Mouse (Mus musculus) heart, postnatal 14 days (tissue): ENCODE measurements around the gene Ttll3. TPM values are rescaled to one million over a fixed set of nuclear protein-coding genes. Genes with fewer than 3 reads are reported as not detected.
A peak's percentile ranks its signal among the peaks of the same experiment; 100 is the strongest.

ENCODE experiments used
- DNase-seq, 2 experiments: peaks; one replicate each; pipeline ENCODE4 v3.0.0; 2021 to 2022
- intact Hi-C: fragments of 180-260 bp; cut with DNase I; formaldehyde crosslinking; loops from one replicate; pipeline ENCODE4 v1.15.1; 2025
- total RNA-seq, 2 experiments: library from RNA; stranded (reverse); gene quantifications; 2 replicates each; pipeline ENCODE4 v1.2.3; 2021

The Ttll3 gene
- total RNA-seq, 2 experiments from 2014 or later = 1.8 to 2.1 TPM

DNA sequence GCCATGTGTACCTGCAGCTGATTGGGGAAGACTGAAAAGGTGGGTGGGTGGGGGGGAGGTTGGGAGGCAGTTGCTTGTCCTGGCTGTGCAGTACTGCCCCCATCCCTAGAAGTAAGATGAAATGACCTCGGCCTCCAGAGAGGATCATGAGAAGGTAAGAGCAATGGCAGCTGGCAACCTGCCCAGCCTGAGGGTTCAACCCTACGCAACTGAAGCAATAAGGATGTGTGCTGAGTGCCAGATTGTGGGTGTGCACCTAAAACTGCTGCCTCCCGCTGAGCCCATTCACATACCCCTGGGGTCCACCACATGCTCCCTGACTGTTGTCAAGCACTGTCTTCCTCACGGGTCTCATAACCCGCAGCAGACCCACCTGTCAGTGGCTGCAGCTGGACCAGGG lies 27.4 kb downstream of the Ttll3 start:
- no peak for DNase-seq
- intact Hi-C loops = no loop called here

DNA sequence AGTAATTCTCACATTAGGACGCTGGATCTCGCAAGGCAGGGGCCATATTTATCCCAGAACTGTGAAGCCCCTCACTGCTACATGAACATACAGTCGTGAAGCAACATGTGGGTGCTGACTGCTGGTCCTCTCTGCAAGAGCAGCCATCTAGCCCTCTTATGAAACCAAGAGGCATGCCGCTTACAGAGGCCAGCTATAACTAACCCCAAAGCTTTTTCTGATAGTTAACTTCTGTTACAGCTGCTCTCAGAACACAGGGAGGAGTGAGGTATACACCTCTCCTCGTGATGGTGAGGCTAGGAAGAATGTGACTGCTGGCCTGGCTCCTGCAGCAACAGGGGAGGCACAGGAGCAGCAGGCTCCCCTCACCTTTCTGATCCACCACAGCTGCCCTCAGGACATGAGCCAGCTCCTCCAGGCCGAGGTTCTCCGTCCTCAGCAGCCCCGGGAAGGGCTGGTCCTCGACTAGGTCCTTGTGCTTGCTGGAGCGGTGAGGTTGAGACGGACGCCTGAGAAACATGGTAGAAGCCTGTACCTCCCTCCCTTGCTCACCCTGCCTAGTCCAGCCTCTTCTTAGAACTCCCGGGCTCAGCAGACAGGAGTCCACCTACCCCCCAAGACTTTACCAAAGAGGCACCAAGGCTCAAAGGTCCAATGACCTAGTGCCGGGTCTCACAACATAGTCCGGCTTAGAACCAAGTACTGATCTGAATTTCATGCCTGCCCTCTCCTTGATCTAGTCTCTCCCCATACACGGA lies 29.6 kb downstream of the Ttll3 start:
- DNase-seq = peak in 1 of 2 experiments; percentile 13
- intact Hi-C loops = no loop called here

DNA sequence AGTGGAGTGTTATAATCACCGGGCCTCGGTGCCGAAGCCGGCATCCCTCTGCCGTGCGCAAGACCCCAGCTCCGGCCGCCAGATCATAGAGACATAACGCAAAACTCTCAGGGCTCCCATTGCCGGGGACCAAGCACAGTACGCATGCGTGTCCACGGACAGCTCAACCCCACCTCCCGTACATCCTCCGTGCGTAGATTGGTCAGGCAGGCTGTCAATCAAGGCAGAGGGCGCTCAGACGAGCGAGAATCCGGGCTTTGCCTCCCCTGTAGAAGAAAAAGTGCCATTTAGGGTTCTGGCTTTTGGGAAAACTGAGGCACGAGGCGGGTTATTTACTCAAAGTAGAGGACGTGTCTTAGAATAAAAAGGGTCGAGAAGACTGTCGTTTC lies 30.1 kb downstream of the Ttll3 start, which contains the start of gene Rpusd3:
Rpusd3 (minus strand) TSS at position 142 of the 389 bp plus-strand sequence.
- peak; percentile 100 for DNase-seq
- intact Hi-C loops = no loop called here

DNA sequence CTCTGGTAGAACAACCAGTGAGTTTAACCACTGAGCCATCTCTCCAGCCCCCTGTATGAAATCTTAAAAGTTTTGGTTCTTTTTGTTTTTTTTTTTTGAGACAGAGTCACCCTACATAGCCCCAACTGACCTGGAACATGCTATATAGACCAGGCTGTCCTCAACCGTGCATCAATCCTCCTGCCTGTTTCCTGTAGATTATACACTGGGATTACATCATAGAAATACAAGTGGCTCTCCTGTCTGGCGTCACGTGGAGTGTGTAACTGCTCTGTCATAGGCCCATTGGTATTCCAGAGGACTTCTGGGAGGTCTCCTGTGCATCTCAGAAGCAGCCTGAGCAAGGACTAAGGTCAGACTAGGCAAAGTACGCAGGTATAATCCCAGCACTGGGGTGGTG lies 33.9 kb downstream of the Ttll3 start:
- intact Hi-C loops = no loop called here
- DNase-seq = no peak

DNA sequence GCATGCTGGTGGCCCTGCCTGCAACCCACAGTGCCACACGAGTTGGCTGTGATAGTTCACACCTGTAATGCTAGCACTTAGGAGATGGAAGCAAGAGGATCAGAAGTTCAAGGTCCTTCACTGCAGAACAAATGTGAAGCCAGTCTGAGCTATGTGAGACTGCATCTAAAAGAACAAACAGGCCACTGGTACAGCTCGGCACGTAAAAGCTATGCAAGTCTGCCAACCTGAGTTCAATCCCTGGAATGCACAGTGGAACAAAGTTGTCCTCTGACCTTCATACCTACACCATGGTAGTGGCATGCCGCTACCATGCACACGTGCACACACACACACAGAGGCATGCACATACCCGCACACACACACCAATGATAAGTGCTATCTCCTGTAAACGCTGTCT lies 35.1 kb downstream of the Ttll3 start:
- no peak for DNase-seq
- intact Hi-C loops = no loop called here

DNA sequence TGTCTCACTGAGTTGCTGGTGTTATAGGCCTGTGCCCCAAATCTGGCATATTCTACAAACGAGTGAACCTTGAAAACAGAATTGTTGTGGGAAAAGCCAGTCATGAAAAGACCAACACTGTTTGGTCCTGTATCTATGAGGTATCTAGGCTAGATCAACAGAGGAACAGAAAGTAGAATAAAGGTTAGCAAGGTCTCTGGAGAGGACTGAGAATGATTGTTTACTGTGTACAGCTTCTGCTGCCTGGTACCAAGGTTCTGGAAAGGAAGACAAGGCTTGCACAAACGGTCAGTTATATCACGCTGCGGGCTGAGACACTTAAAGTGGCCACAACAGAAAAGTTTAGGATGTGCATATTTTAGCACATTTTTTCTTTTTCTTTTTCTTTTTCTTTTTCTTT lies 37.6 kb downstream of the Ttll3 start:
- intact Hi-C loops = no loop called here
- no peak for DNase-seq

DNA sequence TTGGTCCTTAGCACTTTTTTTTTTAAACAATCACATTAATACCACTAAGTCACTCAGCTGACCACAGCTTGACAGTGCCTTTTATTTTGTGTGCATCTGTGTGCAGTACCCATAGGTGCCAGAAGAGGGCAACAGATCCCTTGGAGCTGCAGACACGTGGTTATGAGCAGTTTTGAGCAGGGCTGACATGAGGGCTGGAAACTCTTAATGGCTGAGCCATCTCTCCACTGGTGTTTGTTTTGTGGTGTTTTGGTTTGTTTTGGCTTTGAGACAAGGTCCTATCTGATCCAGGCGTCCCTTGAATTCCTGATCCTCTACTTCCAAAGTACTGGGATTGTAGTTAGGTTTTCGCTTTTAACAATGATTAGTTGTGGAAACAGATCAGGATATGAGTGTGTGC lies 38.3 kb downstream of the Ttll3 start:
- intact Hi-C loops = no loop called here
- DNase-seq = peak in 1 of 2 experiments; percentile 56

DNA sequence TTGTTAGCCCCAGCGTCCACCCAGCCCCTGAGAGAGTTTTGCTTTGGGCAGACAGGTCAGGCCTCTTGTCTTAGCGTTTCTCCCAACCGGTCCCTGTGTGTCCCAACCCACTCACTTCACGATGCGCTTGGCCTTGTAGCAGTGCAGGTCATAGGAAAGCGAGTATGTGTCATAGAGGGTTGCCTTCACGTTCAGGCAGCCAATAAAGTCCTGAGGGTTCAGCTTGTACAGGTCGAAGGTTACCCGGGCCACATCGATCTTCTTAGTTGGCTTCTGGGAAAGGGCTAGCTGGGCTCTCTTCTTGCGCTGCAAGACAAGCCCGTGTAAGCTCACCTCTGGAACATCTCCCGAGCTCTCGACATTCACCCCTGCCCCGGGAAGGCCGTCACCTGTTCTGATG lies 38.9 kb downstream of the Ttll3 start:
- DNase-seq = no peak
- intact Hi-C loops = no loop called here

DNA sequence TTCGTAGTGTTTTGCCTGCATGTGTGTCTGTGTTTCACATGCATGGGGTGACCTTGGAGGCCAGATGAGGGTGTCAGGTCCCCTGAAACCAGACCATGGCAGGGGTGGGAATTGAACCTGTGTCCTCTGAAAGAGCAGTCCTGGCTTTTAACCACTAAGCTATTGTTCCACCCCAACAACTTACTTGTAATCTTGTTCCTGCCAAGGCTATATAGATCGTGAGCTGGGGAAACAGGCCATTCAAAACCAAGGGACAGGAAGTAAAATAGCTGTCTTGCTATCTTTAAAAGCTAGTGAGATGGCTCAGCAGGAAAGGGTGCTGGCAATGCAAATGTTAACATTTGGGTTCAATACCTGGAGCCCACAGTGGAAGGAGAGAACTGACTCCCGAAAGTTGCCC lies 40.9 kb downstream of the Ttll3 start:
- intact Hi-C loops = no loop called here
- no peak for DNase-seq

DNA sequence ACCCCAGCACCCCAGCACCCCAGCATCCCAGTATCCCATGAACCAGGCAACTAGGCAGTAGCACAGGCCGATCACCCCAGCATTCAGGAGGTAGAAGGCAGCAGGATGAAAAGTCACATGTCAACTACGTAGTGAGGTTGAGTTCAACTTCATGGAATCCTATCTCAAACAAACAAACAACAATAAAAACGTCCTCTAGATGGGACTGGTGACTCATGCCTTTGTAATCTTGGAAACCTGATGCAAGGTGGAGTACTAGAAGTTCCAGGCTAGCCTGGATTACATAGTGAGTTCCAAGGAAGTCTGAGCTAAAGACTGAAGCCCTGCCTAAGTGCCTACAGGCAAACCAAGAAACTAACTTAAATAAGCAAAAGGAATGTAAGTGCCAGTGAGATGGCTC lies 41.8 kb downstream of the Ttll3 start:
- intact Hi-C loops = no loop called here
- no peak for DNase-seq

DNA sequence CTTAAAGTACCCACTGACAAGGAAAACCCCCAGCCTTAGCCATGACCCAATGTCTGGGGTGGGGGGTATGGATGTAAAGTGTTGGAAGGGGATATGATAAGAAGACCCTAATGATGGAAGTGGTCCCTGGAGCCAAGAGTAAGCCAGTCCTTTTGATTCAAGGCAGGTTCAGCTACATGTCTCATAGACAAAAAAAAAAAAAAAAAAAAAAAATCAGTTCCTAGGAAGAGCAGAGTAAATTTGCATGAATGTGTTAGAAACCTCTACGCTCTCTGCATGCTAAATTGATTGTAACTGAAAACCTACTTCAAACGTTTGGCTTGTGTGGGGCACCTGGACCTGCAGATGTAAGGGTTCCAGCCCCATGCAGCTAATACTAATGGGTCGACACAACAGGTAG lies 42.7 kb downstream of the Ttll3 start:
- no peak for DNase-seq
- intact Hi-C loops = no loop called here

DNA sequence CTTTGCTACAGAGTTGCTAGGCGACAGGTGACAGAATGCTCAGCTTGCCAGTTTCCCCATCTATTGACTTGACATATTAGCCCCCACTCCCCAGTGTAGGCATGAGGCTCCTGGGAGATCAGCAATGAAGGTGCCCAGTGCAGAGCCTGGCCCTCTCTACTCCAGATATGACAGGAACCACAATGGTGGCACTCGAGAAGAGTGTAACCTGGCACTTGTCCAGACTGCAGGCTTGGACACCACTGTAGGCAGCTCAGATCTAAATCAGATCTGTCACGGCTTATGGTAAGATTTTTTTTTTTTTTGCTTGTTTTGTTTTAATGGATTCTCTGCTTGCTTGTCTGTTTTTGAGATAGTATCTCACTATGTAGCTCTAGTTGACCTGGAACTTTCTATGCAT lies 44.6 kb downstream of the Ttll3 start:
- intact Hi-C loops = no loop called here
- DNase-seq = no peak

DNA sequence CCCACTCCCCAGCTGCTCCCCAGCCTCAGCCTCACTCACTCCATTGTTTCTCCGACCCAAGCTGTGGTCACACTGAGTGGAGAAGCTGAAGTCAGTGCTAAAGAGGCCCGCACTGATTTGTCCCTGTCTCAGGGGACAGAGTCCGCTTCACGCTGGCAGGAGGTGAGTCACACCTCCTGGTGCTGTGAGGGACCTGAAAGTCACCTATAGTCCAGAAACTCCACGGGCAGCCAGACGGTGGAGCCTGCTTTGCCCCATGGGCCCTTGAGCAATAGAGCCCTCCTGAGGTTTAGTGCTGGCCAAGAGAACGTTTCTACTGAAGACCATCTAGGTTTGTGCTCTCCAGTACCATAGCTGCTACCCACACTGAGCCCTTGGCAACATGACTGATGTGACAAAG lies 45.6 kb downstream of the Ttll3 start:
- intact Hi-C loops = no loop called here

DNA sequence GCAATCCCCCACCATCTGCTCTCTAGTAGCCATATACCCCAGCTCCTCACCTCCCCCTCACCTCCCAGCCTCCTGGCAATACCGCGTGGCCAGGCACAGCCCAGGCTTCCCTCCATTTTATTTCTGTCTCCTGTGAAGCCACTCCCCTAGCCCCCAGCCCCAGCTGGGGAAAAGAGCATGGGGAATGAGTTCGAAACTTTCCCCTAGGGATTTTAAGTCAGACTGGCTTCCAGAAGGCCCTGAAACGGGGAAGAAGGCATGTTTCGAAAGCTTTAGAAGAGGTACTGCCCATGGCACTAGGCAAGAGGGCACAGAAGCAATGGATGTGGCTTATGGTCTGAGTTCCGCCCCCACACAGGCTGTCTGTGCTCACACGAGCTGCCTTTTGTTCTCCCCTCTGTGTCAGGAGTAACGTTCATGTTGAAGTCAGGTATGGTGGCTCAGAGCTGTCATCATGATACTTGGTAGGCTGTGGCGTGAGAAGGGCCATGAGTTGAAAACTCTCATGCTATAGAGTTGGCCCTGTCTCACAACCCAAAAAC lies 46.7 kb downstream of the Ttll3 start, which contains the start of gene Cidec:
Cidec (minus strand) TSS at position 97 of the 542 bp plus-strand sequence.
- intact Hi-C loops = no loop called here
- DNase-seq = no peak

More for the DNA sequence above, 45.6 kb downstream of the Ttll3 start:
- no peak for DNase-seq

DNA sequence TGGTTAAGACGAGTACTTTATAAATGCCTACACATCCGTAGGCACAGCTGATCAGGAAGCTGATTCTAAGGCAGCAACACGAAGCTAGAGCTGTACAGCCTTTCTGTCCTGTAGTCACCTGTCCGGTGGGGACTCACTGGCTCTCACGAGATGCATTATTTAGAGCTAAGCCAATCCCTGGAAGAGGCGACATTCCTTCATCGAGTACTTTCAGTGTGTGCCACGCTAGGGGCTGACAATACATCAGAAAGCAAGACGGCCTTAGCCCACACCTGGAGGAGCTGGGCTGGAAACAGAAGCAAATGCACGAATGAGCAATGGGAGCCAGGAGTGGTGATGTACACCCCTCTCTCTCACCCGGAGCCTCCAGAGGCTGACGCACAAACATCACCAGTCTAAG lies 48.1 kb downstream of the Ttll3 start:
- intact Hi-C loops = no loop called here
- no peak for DNase-seq

DNA sequence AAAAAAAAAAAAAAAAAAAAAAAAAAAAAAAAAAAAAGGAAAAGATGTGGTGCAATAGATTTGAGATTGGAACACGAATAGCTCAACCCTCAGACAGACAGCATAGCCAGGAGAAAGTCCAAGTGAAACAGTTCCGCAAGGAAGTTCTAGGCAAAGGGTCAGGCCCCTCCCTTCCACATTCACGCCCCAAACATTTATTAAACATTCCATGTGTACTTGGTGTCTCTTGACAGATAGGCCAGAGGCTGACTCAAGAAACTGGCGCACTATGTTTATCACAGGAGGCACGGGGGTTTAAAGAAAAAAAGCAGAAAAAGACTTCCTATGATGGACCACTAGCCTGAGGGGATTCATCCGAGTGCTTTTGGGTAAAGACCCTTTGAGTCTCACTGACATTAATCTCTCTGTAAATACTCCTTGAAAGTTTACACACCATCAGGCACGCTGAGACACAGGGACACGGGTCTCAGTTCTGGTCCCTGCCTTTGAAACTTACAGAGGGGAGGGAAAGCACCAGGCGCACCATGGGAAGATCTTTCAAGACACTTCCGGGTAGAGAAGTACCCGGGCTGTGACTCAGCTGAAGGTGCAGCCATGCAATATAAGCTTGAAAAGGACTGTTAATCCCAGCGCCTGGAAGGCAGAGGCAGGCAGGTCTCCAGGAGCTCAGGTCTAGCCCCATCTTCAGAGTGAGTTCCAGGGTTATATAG lies 49.8 kb downstream of the Ttll3 start:
- intact Hi-C loops = no loop called here
- DNase-seq = no peak

DNA sequence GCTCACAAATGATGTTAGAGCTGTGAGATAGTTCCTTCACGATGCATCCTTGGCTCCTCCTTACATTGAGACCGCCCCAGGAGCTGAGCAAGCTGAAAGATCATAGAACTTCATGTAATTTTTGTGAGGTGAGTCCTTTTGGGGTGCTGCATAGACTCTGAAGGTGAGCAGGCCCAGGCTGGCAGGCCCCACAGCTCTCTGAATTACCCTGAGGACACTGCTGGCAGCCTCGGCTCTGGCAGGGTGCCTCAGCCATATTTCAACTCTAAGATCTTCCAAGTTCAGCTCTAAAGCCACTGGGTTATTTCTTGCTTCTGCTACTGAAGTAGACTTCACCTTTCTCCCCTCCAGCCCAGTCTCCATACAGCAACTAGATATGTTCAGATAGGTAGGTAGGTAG lies 51.6 kb downstream of the Ttll3 start:
- DNase-seq = no peak
- intact Hi-C loops = no loop called here

DNA sequence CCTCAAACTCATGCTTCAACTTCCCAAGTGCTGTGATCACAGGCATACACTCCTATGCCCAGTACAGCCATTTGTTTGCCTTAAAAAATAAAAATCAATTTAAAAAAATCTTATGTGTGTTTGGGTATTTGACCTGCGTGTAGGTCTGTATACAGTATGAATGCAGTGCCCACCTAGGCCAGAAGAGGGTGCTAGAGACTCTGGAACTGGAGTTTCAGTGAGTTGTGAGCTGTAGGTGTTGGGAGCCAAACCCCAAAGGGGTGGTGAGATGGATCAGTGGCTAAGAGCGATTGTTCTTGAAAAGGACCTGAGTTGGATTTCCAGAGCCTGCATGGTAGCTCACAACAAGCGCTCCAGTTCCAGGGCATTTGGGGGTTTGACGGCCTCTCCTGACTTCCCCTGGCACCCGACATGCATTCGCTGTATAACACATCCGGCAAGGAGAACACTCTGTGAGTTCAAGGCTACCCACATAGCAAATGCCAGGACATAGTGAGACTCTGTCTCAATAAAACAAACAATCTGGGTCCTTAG lies 52.2 kb downstream of the Ttll3 start:
- peak; percentile 66 to 78 for DNase-seq
- intact Hi-C loops = no loop called here

DNA sequence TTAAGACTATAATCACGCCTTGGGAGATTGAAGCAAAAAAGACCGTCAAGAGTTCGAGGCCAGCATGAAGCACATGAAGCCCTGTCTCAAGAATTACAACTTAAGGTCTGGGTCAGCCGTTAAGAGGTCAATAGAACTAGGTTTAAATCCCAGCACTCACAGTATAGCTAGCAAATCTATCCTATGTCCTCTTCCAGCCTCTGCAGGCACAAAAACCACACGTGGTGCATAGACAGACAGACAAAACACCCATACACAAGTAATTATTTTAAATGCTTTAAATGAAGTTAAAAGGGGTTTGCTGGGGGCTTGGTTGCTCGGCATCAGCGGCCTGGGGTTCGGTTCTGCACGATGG lies 53.0 kb downstream of the Ttll3 start:
- intact Hi-C loops = loop anchor here (2.0 kb wide), 1 partner anchor 25 kb away; no protein-coding TSS in a partner anchor
- DNase-seq = no peak

DNA sequence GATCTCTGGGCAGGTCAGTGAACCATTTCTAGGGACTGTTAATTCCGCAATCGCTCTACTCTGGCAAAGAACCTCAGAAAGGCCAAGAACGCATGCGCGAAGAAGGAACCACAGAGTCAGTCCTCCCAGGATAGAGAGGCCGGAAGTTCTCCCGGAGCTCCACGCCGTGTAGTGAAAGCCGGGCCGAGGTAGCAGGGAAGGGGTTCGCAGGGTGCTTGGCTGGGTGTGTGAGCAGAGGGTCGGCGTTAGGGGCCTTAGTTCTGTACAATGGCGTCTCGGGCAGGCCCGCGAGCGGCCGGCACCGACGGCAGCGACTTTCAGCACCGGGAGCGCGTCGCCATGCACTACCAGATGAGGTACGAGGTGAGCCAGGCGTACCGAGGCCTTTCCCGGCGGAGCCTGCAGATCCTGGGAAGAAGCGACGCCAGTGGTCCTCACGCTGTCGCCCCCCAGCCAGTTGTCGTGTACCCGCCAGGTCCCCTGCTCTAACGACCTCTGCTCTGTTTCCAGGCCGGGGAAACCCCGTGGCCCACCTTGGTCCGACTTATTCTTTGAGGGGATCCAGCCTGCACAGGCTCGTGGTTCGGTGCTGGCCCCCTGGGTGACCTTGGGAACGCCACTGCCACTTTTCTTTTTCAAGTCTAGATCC lies 53.5 kb downstream of the Ttll3 start, which contains the start of gene Jagn1:
Jagn1 (plus strand) TSS at position 128 of the 649 bp plus-strand sequence.
- peak; percentile 92 to 93 for DNase-seq
- intact Hi-C loops = loop anchor here (2.0 kb wide), 1 partner anchor 24 kb away; no protein-coding TSS in a partner anchor

DNA sequence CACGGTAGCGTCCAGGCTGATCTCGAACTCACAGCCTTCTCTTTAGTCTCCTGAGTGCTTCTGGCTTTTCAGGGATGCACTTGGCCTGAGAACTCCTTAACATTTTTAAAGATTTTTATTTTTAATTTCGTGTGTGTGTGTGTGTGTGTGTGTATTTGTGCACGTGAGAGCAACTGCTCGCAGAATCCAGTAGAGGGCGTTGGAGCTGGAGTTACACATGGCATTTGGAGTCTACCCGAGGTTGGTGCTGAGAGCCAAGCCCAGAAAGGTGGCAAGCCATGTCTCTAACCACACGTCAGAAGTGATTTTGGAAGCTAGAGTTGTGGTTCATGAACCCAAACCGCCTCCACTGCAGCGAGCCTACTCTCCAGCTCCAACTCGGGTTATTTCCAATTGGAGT lies 54.0 kb downstream of the Ttll3 start:
- intact Hi-C loops = loop anchor here (2.0 kb wide), 1 partner anchor 24 kb away; no protein-coding TSS in a partner anchor
- DNase-seq = no peak
